Mouse (Mus musculus) stomach, embryonic 16.5 days (tissue): Measurements from ENCODE around the gene Epc2. TPM values are rescaled to one million over a fixed set of nuclear protein-coding genes. Genes with fewer than 3 reads are reported as not detected.

Experiments used
- ATAC-seq: fragments of 200-750 bp; cut with Nextera tagmentation; 2 replicates; pipeline ENCODE4 v1.8.0; 2017; ENCODE audit warnings: moderate number of reproducible peaks, moderate TSS enrichment; ENCODE audit not compliant: insufficient read depth, low FRiP score
- H3K27ac ChIP-seq: fragments of 300-500 bp; sonication (generic); 2 replicates; pipeline ENCODE4 v1.5.1; 2014; ENCODE audit warnings: low read length
- H3K27me3 ChIP-seq: fragments of 300-500 bp; sonication (generic); 2 replicates; pipeline ENCODE4 v1.6.1; 2014; ENCODE audit warnings: low read length, control low read depth, mixed read lengths; ENCODE audit not compliant: control insufficient read depth, insufficient read depth
- H3K36me3 ChIP-seq: fragments of 300-500 bp; sonication (generic); 2 replicates; pipeline ENCODE4 v1.6.1; 2014; ENCODE audit warnings: low read length; ENCODE audit not compliant: control insufficient read depth, insufficient read depth
- H3K4me1 ChIP-seq: fragments of 300-500 bp; sonication (generic); 2 replicates; pipeline ENCODE4 v1.6.1; 2014; ENCODE audit warnings: low read length, control low read depth, mixed read lengths; ENCODE audit not compliant: control insufficient read depth, insufficient read depth
- H3K4me2 ChIP-seq: fragments of 300-500 bp; sonication (generic); 2 replicates; pipeline ENCODE4 v1.6.1; 2014; ENCODE audit warnings: low read depth, low read length, mixed read lengths
- H3K4me3 ChIP-seq: fragments of 300-500 bp; sonication (generic); replicated peaks from 2 replicates; pipeline ENCODE4 v1.5.1; 2014; ENCODE audit warnings: mild to moderate bottlenecking, low read length
- H3K9ac ChIP-seq: fragments of 300-500 bp; sonication (generic); 2 replicates; pipeline ENCODE4 v1.6.1; 2014; ENCODE audit warnings: low read length
- H3K9me3 ChIP-seq: fragments of 300-500 bp; sonication (generic); replicated peaks from 2 replicates; pipeline ENCODE4 v1.6.1; 2016; ENCODE audit warnings: low read length, control low read depth; ENCODE audit not compliant: control insufficient read depth
- whole genome bisulfite sequencing: fragments of 180-500 bp; shearing (Covaris S2); extraction: QIAGEN DNeasy Blood & Tissue Kit; methylation state at CpG from one replicate; pipeline ENCODE4 v1.1.7; 2014; 5-methylcytosine and 5-hydroxymethylcytosine counted together
- polyA plus RNA-seq: library from polyadenylated mRNA; unstranded; fragments of >200 nt; fragmentation: Nextera tagmentation; extraction: Ambion mirVana; gene quantifications from 2 replicates; pipeline ENCODE4 v1.2.1, GENCODE M21; 2015

Gene Epc2
- polyA plus RNA-seq, 1 experiment from 2014 or later, result 6.1 TPM

DNA sequence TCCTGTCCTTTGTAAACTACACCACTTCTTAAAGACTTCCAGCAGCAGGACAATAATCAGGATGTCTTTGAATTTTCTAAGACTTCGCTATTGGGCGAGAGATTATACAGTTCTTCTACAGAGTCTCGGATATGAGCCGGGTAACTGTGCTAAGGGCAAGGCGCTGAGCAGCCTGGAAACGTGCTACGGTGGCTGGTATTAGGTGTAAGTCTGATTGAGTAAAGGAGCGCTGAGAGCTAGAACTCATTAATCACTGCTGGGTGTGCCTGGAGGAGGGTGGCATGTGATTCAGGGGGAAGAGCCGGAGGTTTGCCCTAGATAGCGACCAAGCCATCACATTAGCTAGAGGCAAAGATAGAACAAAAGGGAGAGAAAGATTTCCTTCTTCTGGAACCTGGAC, 25.1 kb upstream of the Epc2 start:
- no peaks in the 10 kb centered on the region for H3K36me3 ChIP-seq
- H3K4me2 ChIP-seq, result no peak overlapping the region
- no peak overlapping the region for H3K9ac ChIP-seq
- no peaks in the 10 kb centered on the region for H3K9me3 ChIP-seq
- H3K4me3 ChIP-seq, result no peak overlapping the region
- no peak overlapping the region for H3K27ac ChIP-seq
- H3K4me1 ChIP-seq, result no peaks in the 10 kb centered on the region
- WGBS, result 47% methylated on average over 10 of the region's 10 CpGs
- no peak for ATAC-seq
- no peaks in the 10 kb centered on the region for H3K27me3 ChIP-seq

DNA sequence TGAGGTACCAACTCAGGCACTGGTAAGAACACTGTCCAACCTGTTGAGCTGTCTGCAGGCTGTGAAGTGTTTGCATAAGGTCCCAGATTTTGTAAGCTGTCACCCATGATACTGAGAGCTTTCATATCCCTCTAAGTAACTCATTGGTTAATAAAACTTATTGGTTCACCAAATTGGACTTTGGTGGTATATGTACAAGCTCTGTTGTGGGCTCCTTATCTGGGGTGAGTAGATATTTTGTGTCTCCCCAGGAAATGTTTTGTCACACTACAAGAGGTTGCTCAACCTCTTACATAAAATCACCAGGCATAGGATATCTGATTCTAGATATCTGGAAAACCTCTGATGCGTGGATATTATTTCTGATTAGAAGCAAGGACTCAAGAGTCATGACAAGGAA, 20.3 kb upstream of the Epc2 start:
- no peaks in the 10 kb centered on the region for H3K36me3 ChIP-seq
- ATAC-seq, result no peak
- no peak overlapping the region for H3K4me3 ChIP-seq
- H3K4me2 ChIP-seq, result no peak overlapping the region
- no peaks in the 10 kb centered on the region for H3K27me3 ChIP-seq
- no peaks in the 10 kb centered on the region for H3K4me1 ChIP-seq
- H3K9ac ChIP-seq, result no peak overlapping the region
- no peaks in the 10 kb centered on the region for H3K9me3 ChIP-seq
- no peak overlapping the region for H3K27ac ChIP-seq
- WGBS, result 90% methylated on average over 1 of the region's 1 CpGs

DNA sequence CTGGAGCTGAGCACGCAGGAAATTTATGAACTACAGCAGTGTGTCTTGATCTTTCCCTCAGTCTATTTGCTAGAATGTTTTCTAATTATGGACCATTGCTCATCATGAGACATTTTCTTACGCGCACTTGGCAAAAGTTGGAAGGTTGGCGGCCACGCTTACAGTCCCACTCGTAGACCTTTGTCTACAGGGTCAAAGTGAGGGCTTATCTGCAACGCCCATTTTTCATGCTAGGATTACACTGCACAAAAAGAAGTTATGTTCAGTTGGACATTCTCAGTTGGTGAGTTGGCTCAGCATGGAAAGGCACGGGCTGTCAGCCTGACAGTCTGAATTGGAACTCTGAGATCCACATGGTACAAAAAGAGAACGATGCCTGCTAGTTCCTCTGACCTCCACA, 18.1 kb upstream of the Epc2 start:
- no peak overlapping the region for H3K4me2 ChIP-seq
- no peak for ATAC-seq
- H3K4me1 ChIP-seq, result no peaks in the 10 kb centered on the region
- no peaks in the 10 kb centered on the region for H3K36me3 ChIP-seq
- H3K27ac ChIP-seq, result no peak overlapping the region
- H3K27me3 ChIP-seq, result no peaks in the 10 kb centered on the region
- no peaks in the 10 kb centered on the region for H3K9me3 ChIP-seq
- no peak overlapping the region for H3K9ac ChIP-seq
- H3K4me3 ChIP-seq, result no peak overlapping the region
- 80% methylated on average over 9 of the region's 9 CpGs for WGBS

- ATAC-seq, result no peak
- Histone ChIP-seq H3K4me1 (no peaks in the 10 kb centered on the region), H3K9ac (no peak overlapping the region), H3K4me2 (no peak overlapping the region), H3K36me3 (no peaks in the 10 kb centered on the region), H3K4me3 (no peak overlapping the region), H3K27ac (no peak overlapping the region), H3K9me3 (no peaks in the 10 kb centered on the region), H3K27me3 (no peaks in the 10 kb centered on the region)
- 64% methylated on average over 2 of the region's 2 CpGs for WGBS
Measured at GRCm38 (mm10) chr2:49446238-49446637, 5.0 kb upstream of the Epc2 start.

DNA sequence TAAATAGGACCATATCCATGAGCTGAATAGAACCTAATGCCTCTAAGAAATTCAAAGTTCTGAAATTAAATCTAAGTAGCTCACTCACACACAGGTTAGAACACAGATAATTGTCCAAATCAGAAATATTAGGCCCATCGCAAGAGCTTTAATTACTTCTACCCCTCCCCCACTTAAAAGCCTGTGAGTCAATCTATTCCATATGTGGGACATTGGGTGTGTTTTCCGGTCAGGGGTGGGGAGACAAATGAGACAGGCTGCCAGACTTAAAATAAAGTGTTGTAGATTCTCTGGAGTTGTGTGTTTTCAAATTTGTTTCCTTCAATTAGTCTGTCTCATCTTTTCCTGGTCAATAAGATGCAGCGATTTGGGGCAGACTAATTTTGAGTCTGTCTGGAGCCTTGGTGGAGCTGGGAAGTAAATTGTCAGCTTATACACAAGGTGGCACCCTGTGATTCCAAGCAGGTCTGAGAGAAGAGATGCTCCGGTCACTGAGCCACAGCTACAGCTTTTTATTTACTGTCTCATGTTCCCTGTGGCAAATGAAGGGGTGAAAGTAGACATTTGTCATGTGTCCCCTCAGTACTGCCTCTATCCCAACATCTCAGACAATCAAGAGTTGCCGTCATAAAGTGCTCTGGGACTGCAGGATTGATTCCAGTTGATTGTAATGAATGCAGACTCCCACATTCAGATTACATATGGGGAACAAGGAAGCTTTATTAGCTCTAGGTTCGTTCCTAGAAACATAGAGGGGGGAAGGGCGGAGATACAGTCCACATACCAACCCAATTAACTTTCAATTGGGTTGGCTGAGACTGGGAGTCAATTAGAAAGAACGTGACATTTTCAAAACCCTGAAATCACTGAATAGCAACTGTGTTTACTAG, 3.5 kb upstream of the Epc2 start:
- Histone ChIP-seq H3K9me3 (no peaks in the 10 kb centered on the region), H3K9ac (no peak overlapping the region), H3K4me1 (no peaks in the 10 kb centered on the region), H3K27me3 (no peaks in the 10 kb centered on the region), H3K27ac (no peak overlapping the region), H3K36me3 (no peaks in the 10 kb centered on the region), H3K4me2 (no peak overlapping the region), H3K4me3 (no peak overlapping the region)
- WGBS, result 52% methylated on average over 8 of the region's 8 CpGs
- no peak for ATAC-seq

DNA sequence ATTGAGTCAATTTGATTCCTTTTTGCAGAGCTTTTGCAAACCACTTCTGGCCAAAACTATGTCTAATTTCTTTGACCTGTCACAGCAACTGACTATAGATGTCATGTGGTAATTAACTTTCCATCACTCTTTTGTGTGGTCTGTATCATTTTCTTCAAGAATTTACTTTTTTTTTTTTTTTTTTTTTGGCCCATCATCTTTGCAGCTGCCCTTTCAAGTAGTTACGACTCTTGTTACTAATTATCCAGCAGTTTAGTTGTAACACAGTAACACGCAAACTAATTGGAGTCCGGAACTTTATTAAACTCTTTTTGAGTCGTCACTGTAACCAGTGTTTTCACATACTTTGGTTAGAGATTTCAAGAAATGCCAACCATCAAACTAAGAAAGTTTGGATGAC, 819 bp upstream of the Epc2 start:
- no peaks in the 10 kb centered on the region for H3K36me3 ChIP-seq
- no peaks in the 10 kb centered on the region for H3K27me3 ChIP-seq
- H3K9me3 ChIP-seq, result no peaks in the 10 kb centered on the region
- peak overlapping the region; percentile 99; the same call in 1 of the 2 replicates for H3K27ac ChIP-seq
- ATAC-seq, result no peak
- peak overlapping the region; percentile 96 for H3K4me3 ChIP-seq
- H3K4me2 ChIP-seq, result peak overlapping the region; percentile 83
- peak overlapping the region; percentile 98 for H3K9ac ChIP-seq
- H3K4me1 ChIP-seq, result no peaks in the 10 kb centered on the region; the same call in 1 of the 2 replicates
- WGBS, result 10% methylated on average over 4 of the region's 4 CpGs

- ATAC-seq, result peak; percentile 90
- H3K9ac ChIP-seq, result peak overlapping the region; percentile 98
- H3K9me3 ChIP-seq, result no peaks in the 10 kb centered on the region
- under 1% methylated on average over 49 of the region's 64 CpGs for WGBS
- H3K4me3 ChIP-seq, result peak overlapping the region; percentile 96
- H3K27me3 ChIP-seq, result no peaks in the 10 kb centered on the region
- H3K36me3 ChIP-seq, result no peaks in the 10 kb centered on the region
- peak overlapping the region; percentile 99 for H3K27ac ChIP-seq
- H3K4me2 ChIP-seq, result peak overlapping the region; percentile 85
- H3K4me1 ChIP-seq, result no peaks in the 10 kb centered on the region; the same call in 1 of the 2 replicates
Measured at GRCm38 (mm10) chr2:49451637-49452211, 438 bp downstream of the Epc2 start.

DNA sequence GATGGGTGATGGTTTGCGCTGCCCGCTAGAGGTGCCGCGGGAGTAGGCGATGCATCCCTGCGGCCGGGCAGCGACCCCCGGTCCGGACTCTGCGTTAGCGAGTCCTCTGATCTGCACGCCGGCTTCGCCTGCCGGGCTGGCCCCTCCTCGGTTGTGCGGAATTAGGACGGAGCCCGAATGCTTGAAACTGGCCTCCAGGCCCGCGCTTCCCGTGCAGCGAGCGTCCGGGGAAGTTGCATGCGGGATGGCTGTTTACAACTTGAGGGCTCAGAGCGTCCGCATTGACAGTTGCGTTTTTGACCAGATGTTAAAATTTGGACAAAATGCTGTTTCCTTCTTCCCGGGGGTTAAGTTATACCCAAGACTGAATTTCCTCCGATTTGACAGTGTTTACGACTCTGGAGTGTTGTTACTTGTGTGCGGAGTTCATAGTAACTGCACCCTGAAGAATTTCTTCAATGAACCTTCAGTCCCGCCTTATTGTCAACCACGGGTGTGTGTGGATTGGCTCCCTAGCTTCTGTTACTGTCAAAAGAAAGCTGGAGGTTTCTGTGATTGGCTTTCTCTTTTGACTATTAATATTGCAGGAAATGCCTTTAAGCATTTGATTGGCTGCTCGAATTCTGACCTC, 1.3 kb downstream of the Epc2 start:
- H3K4me3 ChIP-seq, result peak overlapping the region; percentile 96
- H3K36me3 ChIP-seq, result no peaks in the 10 kb centered on the region
- H3K4me1 ChIP-seq, result no peaks in the 10 kb centered on the region; the same call in 1 of the 2 replicates
- H3K27ac ChIP-seq, result peak overlapping the region; percentile 99
- WGBS, result 1% methylated on average over 37 of the region's 37 CpGs
- ATAC-seq, result peak; percentile 36; the same call in 1 of the 2 replicates
- H3K27me3 ChIP-seq, result no peaks in the 10 kb centered on the region
- H3K9me3 ChIP-seq, result no peaks in the 10 kb centered on the region
- peak overlapping the region; percentile 85 for H3K4me2 ChIP-seq
- H3K9ac ChIP-seq, result peak overlapping the region; percentile 98

- no peak for ATAC-seq
- Histone ChIP-seq H3K4me1 (no peaks in the 10 kb centered on the region; the same call in 1 of the 2 replicates), H3K36me3 (no peaks in the 10 kb centered on the region), H3K4me2 (no peak overlapping the region), H3K27me3 (no peaks in the 10 kb centered on the region), H3K9ac (no peak overlapping the region), H3K9me3 (peaks cover 6% of the 10 kb centered on the region), H3K27ac (no peak overlapping the region), H3K4me3 (no peak overlapping the region)
- WGBS, result 79% methylated on average over 2 of the region's 2 CpGs
Measured at GRCm38 (mm10) chr2:49457797-49458196, 6.5 kb downstream of the Epc2 start.
